Comparison of ENCODE assay signal across 8 mouse cellular contexts in genomic region chrX:153139734-153140515, GRCm38 (mm10). TPM values are rescaled to one million over a fixed set of nuclear protein-coding genes. Genes with fewer than 3 reads are reported as not detected.
A peak's percentile ranks its signal among the peaks of the same experiment; 100 is the strongest.
DNase-seq lines count a peak whose midpoint lies in the region; ATAC-seq and TF ChIP-seq lines count a peak whose summit lies in the region.

Rragb (plus strand) TSS chrX:153139981.

- WGBS in hindbrain, embryonic 11.5 days = 15% methylated on average over 47 of the region's 47 CpGs
- WGBS in lung, postnatal 0 days = 9% methylated on average over 43 of the region's 47 CpGs

- peak within 1 kb of the TSS; percentile 47 for H3K4me3 ChIP-seq in hindbrain, embryonic 11.5 days (ENCODE audit: low read depth, low read length)
- H3K4me3 ChIP-seq in lung, postnatal 0 days (ENCODE audit: low read depth, low read length) = peak within 1 kb of the TSS; percentile 28

- H3K9me3 ChIP-seq in hindbrain, embryonic 11.5 days (ENCODE audit: control insufficient read depth, low read length) = no peaks in the 10 kb centered on the region
- H3K9me3 ChIP-seq in lung, postnatal 0 days (ENCODE audit: low read length) = no peaks in the 10 kb centered on the region

- peak; percentile 46 for TF ChIP-seq CTCF in lung, postnatal 0 days (IDR thresholded peaks at IDR 0.05)

- no peak within 1 kb of the TSS for H3K27ac ChIP-seq in hindbrain, embryonic 11.5 days (ENCODE audit: low read depth, low read length)
- H3K27ac ChIP-seq in lung, postnatal 0 days (ENCODE audit: low read length) = no peak within 1 kb of the TSS

- TF ChIP-seq EP300 in lung, postnatal 0 days (IDR thresholded peaks at IDR 0.05) = no peak

- no peaks in the 10 kb centered on the region for H3K36me3 ChIP-seq in hindbrain, embryonic 11.5 days (ENCODE audit: control insufficient read depth, insufficient read depth, low read length)
- no peaks in the 10 kb centered on the region for H3K36me3 ChIP-seq in lung, postnatal 0 days (ENCODE audit: insufficient read depth, low read length)

- peak within 1 kb of the TSS; percentile 54 for H3K9ac ChIP-seq in hindbrain, embryonic 11.5 days (ENCODE audit: low read depth, low read length)
- no peak within 1 kb of the TSS for H3K9ac ChIP-seq in lung, postnatal 0 days (replicated peaks; ENCODE audit: low read depth)

- H3K4me1 ChIP-seq in hindbrain, embryonic 11.5 days (replicated peaks; ENCODE audit: control insufficient read depth, insufficient read depth, low read length) = no peaks in the 10 kb centered on the region
- no peaks in the 10 kb centered on the region for H3K4me1 ChIP-seq in lung, postnatal 0 days (ENCODE audit: insufficient read depth, low read depth, low read length)

- no peaks in the 10 kb centered on the region for H3K27me3 ChIP-seq in hindbrain, embryonic 11.5 days (ENCODE audit: control insufficient read depth, insufficient read depth, low read length)
- H3K27me3 ChIP-seq in lung, postnatal 0 days (replicated peaks; ENCODE audit: insufficient read depth, low read length) = 0 out of 2 replicates have a peak, but pooled peaks cover 6% of the 10 kb centered on the region

- peak; percentile 89 for DNase-seq in MN1 (ENCODE audit: low spot score)
- DNase-seq in cerebellum, adult 9-11 months = peak; percentile 96
- DNase-seq in frontal cortex, adult 2 months (ENCODE audit: extremely low spot score in 1 of 2, low spot score in 1 of 2) = peak; percentile 79 to 84
- DNase-seq in hindbrain, embryonic 11.5 days (ENCODE audit: low spot score) = peak; percentile 81
- DNase-seq in layer of hippocampus, postnatal 10 days (ENCODE audit: low spot score in 2 of 2) = peak; percentile 59 to 80
- peak; percentile 48 for DNase-seq in lung, postnatal 0 days (ENCODE audit: low spot score)
- peak; percentile 6 for DNase-seq in ovary, postnatal 10 days (ENCODE audit: low spot score)
- peak; percentile 65 for DNase-seq in thymus, postnatal 0 days (ENCODE audit: low spot score)

- H3K4me2 ChIP-seq in hindbrain, embryonic 11.5 days (replicated peaks; ENCODE audit: low read depth, low read length) = peak within 1 kb of the TSS; percentile 47
- peak within 1 kb of the TSS; percentile 53 for H3K4me2 ChIP-seq in lung, postnatal 0 days (replicated peaks; ENCODE audit: low read depth, low read length)

- ATAC-seq in hindbrain, embryonic 11.5 days (ENCODE audit: low FRiP score) = peak; percentile 96
- peak; percentile 92 for ATAC-seq in lung, postnatal 0 days

RNA-seq across cellular contexts. Expression of gene Rragb, which starts in this region (rescaled TPM):
- 66.6 and 76.5 TPM in 2 replicates for polyA plus RNA-seq in frontal cortex, adult 2 months (2012; rRNA removed)
- 4.3 and 4.7 TPM in 2 replicates for polyA plus RNA-seq in hindbrain, embryonic 11.5 days (2014; fragmentation: Nextera tagmentation; extraction: Ambion mirVana)
- total RNA-seq in layer of hippocampus, postnatal 10 days (2021) = 100 to 1,000 TPM; 103 to 112 TPM
- polyA plus RNA-seq in lung, postnatal 0 days (2015; fragmentation: Nextera tagmentation; extraction: Ambion mirVana) = 0.29 and 0.58 TPM in 2 replicates
- 0.95 and 1.0 TPM in 2 replicates for polyA plus RNA-seq in thymus, postnatal 0 days (2015; fragmentation: Nextera tagmentation; extraction: Ambion mirVana)

Comparison
In these comparisons a context has a peak if more than half of its experiments do, and no peak if none do; other contexts are left out.
1. RNA of gene Rragb (polyA plus RNA-seq): 66.6 to 76.5 TPM in frontal cortex, adult 2 months; 4.3 to 4.7 TPM in hindbrain, embryonic 11.5 days, 0.95 to 1.0 TPM in thymus, postnatal 0 days and 0.29 to 0.58 TPM in lung, postnatal 0 days; every median in the first group is over 10 times any median in the second.
2. Peak in DNase-seq, ATAC-seq, H3K4me3 ChIP-seq and H3K4me2 ChIP-seq in lung, postnatal 0 days; RNA of the gene not detected or under 1 TPM.
3. DNase-seq: peak in every context shown above with its lines; median percentile 96 in cerebellum, adult 9-11 months; 89 in MN1; 82 in frontal cortex, adult 2 months; 81 in hindbrain, embryonic 11.5 days; 70 in layer of hippocampus, postnatal 10 days; 65 in thymus, postnatal 0 days; 48 in lung, postnatal 0 days; 6 in ovary, postnatal 10 days.